9 mouse cellular contexts compared by ENCODE assay signal in genomic region chr13:45416621-45417057, GRCm38 (mm10). TPM values are rescaled to one million over a fixed set of nuclear protein-coding genes. Genes with fewer than 3 reads are reported as not detected.
DNase-seq lines count a peak whose midpoint lies in the region; ATAC-seq and TF ChIP-seq lines count a peak whose summit lies in the region.
"Had no signal": no experiment of that assay in that cellular context is flagged by ENCODE, and none has a peak within 500 bp of the region (broad histone marks: within the 10 kb centered on the region; RNA-seq: fewer than 3 reads in every experiment).

No protein-coding gene starts in this region.

- H3K4me1 ChIP-seq in heart, adult 2 months (ENCODE audit: control insufficient read depth, insufficient read depth, low read length), result peaks cover 2% of the 10 kb centered on the region
- H3K4me1 ChIP-seq in embryonic facial prominence, embryonic 12.5 days, result peaks cover 37% of the 10 kb centered on the region
- peaks cover 15% of the 10 kb centered on the region for H3K4me1 ChIP-seq in hindbrain, embryonic 14.5 days (replicated peaks; ENCODE audit: control insufficient read depth, insufficient read depth, low read length)
- peaks cover 18% of the 10 kb centered on the region for H3K4me1 ChIP-seq in midbrain, embryonic 14.5 days (ENCODE audit: control insufficient read depth, insufficient read depth, low read length)
- H3K4me1 ChIP-seq: liver, embryonic 15.5 days had no signal

- peaks cover 4% of the 10 kb centered on the region for H3K9me3 ChIP-seq in embryonic facial prominence, embryonic 12.5 days
- H3K9me3 ChIP-seq in hindbrain, embryonic 14.5 days (ENCODE audit: control insufficient read depth, low read length), result no peaks in the 10 kb centered on the region
- no peaks in the 10 kb centered on the region for H3K9me3 ChIP-seq in midbrain, embryonic 14.5 days (ENCODE audit: control insufficient read depth, low read length)
- H3K9me3 ChIP-seq: liver, embryonic 15.5 days had no signal

- peak overlapping the region; percentile 40 for H3K4me2 ChIP-seq in embryonic facial prominence, embryonic 12.5 days (replicated peaks)
- peak overlapping the region; percentile 33 for H3K4me2 ChIP-seq in hindbrain, embryonic 14.5 days (replicated peaks)
- peak overlapping the region; percentile 40 for H3K4me2 ChIP-seq in midbrain, embryonic 14.5 days (ENCODE audit: low read length)
- H3K4me2 ChIP-seq: liver, embryonic 15.5 days had no signal

- ATAC-seq in embryonic facial prominence, embryonic 12.5 days (ENCODE audit: insufficient number of reproducible peaks, insufficient read depth, low FRiP score, low TSS enrichment), result no peak
- ATAC-seq in hindbrain, embryonic 14.5 days (ENCODE audit: low FRiP score), result no peak
- no peak for ATAC-seq in midbrain, embryonic 14.5 days (ENCODE audit: low FRiP score, low TSS enrichment)

- no peak overlapping the region for H3K9ac ChIP-seq in heart, adult 2 months (ENCODE audit: low read depth, low read length)
- H3K9ac ChIP-seq in embryonic facial prominence, embryonic 12.5 days, result no peak overlapping the region
- H3K9ac ChIP-seq in hindbrain, embryonic 14.5 days, result 0 out of 2 replicates have a peak overlapping the region, but pooled peaks have one; percentile 12
- H3K9ac ChIP-seq in midbrain, embryonic 14.5 days (replicated peaks; ENCODE audit: low read length), result no peak overlapping the region
- H3K9ac ChIP-seq: liver, embryonic 15.5 days had no signal

- no peak for TF ChIP-seq POLR2A in heart, adult 2 months (IDR thresholded peaks at IDR 0.05; ENCODE audit: insufficient read depth, low read depth, low read length)

- no peaks in the 10 kb centered on the region for H3K27me3 ChIP-seq in heart, adult 2 months (ENCODE audit: control insufficient read depth, insufficient read depth, low read length)
- no peaks in the 10 kb centered on the region for H3K27me3 ChIP-seq in embryonic facial prominence, embryonic 12.5 days
- no peaks in the 10 kb centered on the region for H3K27me3 ChIP-seq in hindbrain, embryonic 14.5 days (ENCODE audit: control insufficient read depth, insufficient read depth, low read length)
- no peaks in the 10 kb centered on the region for H3K27me3 ChIP-seq in midbrain, embryonic 14.5 days (ENCODE audit: control insufficient read depth, insufficient read depth, low read length)

- peak; percentile 91 for DNase-seq in heart, adult 11 months
- no peak for DNase-seq in heart, adult 2 months
- peak; percentile 49 for DNase-seq in hindbrain, embryonic 14.5 days (ENCODE audit: low spot score)
- peak; percentile 64 for DNase-seq in midbrain, embryonic 14.5 days
- no peak for DNase-seq in frontal cortex, postnatal 25 days (ENCODE audit: low spot score in 2 of 2)
- no peak for DNase-seq in spleen, postnatal 14 days (ENCODE audit: low spot score in 2 of 2)
- DNase-seq in thymus, adult 18-20 months, result no peak

- no peak overlapping the region for H3K27ac ChIP-seq in heart, adult 2 months
- H3K27ac ChIP-seq in embryonic facial prominence, embryonic 12.5 days, result peak overlapping the region; percentile 74
- H3K27ac ChIP-seq in hindbrain, embryonic 14.5 days, result no peak overlapping the region
- H3K27ac ChIP-seq in midbrain, embryonic 14.5 days (replicated peaks; ENCODE audit: low read depth, low read length), result 0 out of 2 replicates have a peak overlapping the region, but pooled peaks have one; percentile 10
- H3K27ac ChIP-seq: liver, embryonic 15.5 days had no signal

- 60% methylated on average over 14 of the region's 14 CpGs for WGBS in heart, adult 2 months
- 19% methylated on average over 14 of the region's 14 CpGs for WGBS in embryonic facial prominence, embryonic 12.5 days
- WGBS in hindbrain, embryonic 14.5 days, result 20% methylated on average over 14 of the region's 14 CpGs
- WGBS in midbrain, embryonic 14.5 days, result 25% methylated on average over 14 of the region's 14 CpGs

- no peak for TF ChIP-seq CTCF in heart, adult 2 months (IDR thresholded peaks at IDR 0.05)

- intact Hi-C loops in heart, adult 2 months (cut with DNase I), result no loop called here

- no peak overlapping the region for H3K4me3 ChIP-seq in heart, adult 2 months
- no peak overlapping the region for H3K4me3 ChIP-seq in embryonic facial prominence, embryonic 12.5 days
- no peak overlapping the region for H3K4me3 ChIP-seq in hindbrain, embryonic 14.5 days (replicated peaks; ENCODE audit: low read length)
- no peak overlapping the region for H3K4me3 ChIP-seq in midbrain, embryonic 14.5 days (replicated peaks; ENCODE audit: low read depth, low read length)
- H3K4me3 ChIP-seq: liver, embryonic 15.5 days had no signal

- H3K36me3 ChIP-seq in heart, adult 2 months (ENCODE audit: control insufficient read depth, insufficient read depth, low read length), result no peaks in the 10 kb centered on the region
- peaks cover 17% of the 10 kb centered on the region for H3K36me3 ChIP-seq in embryonic facial prominence, embryonic 12.5 days
- peaks cover 9% of the 10 kb centered on the region for H3K36me3 ChIP-seq in hindbrain, embryonic 14.5 days (replicated peaks; ENCODE audit: control insufficient read depth, insufficient read depth)
- H3K36me3 ChIP-seq in midbrain, embryonic 14.5 days (ENCODE audit: control insufficient read depth, insufficient read depth, low read length), result no peaks in the 10 kb centered on the region

- H3K79me2 ChIP-seq in heart, adult 2 months (replicated peaks; ENCODE audit: control insufficient read depth, insufficient read depth, low read length), result no peaks in the 10 kb centered on the region

- no peak for TF ChIP-seq EP300 in heart, adult 2 months (IDR thresholded peaks at IDR 0.05; ENCODE audit: insufficient read depth, low read depth, low read length)

RNA-seq across cellular contexts. Expression of gene Mylip, which starts 27.1 kb away (rescaled TPM):
- total RNA-seq in heart, adult 2 months (2021), result 10 to 100 TPM; 16.8 to 27.1 TPM
- polyA plus RNA-seq in heart, adult 2 months (2012; rRNA removed), result 10.5 and 13.6 TPM in 2 replicates
- polyA plus RNA-seq in embryonic facial prominence, embryonic 12.5 days (2016; fragmentation: Nextera tagmentation; extraction: Ambion mirVana), result 33.1 and 33.7 TPM in 2 replicates
- 4.8 and 5.2 TPM in 2 replicates for polyA plus RNA-seq in hindbrain, embryonic 14.5 days (2014; fragmentation: Nextera tagmentation; extraction: Ambion mirVana)
- 3.0 and 4.1 TPM in 2 replicates for polyA plus RNA-seq in midbrain, embryonic 14.5 days (2014; fragmentation: Nextera tagmentation; extraction: Ambion mirVana)

Comparison
In these comparisons a context has a peak if more than half of its experiments do, and no peak if none do; other contexts are left out.
1. DNase-seq: peak in heart, adult 11 months (single experiment), hindbrain, embryonic 14.5 days (single experiment) and midbrain, embryonic 14.5 days (single experiment); none in heart, adult 2 months (0 of 2), frontal cortex, postnatal 25 days (0 of 2), spleen, postnatal 14 days (0 of 2) and thymus, adult 18-20 months (0 of 2).
2. H3K27ac ChIP-seq: peak in embryonic facial prominence, embryonic 12.5 days (single experiment) and midbrain, embryonic 14.5 days (single experiment); none in heart, adult 2 months (single experiment) and hindbrain, embryonic 14.5 days (single experiment).
3. Peak in every context shown above with its lines, with median percentiles within 50 percentile points of each other: H3K4me2 ChIP-seq.